Mouse (Mus musculus) heart, embryonic 14.5 days (tissue): ENCODE data around the gene Zfp992. TPM values are rescaled to one million over a fixed set of nuclear protein-coding genes. Genes with fewer than 3 reads are reported as not detected.
"Not testable (repeated sequence)": the region's sequence is repeated elsewhere in the genome, so short reads cannot be mapped to it uniquely, and the experiment has no call there.

ENCODE experiments used
- ATAC-seq: fragments of 200-750 bp; cut with Nextera tagmentation; 2 replicates; pipeline ENCODE4 v1.8.0; 2017; ENCODE audit warnings: low read depth, moderate TSS enrichment; ENCODE audit not compliant: insufficient number of reproducible peaks, insufficient read depth, low FRiP score
- H3K27ac ChIP-seq, 2 experiments: fragments of 200-500 bp in 1 of 2; fragments of 300-500 bp in 1 of 2; sonication (generic) in 1 of 2; replicated peaks in 1 of 2; 2 replicates each; pipeline ENCODE4 v1.5.1; 2012 to 2014; ENCODE audit warnings: low read depth in 2 of 2, low read length in 2 of 2, control low read depth in 1 of 2, mild to moderate bottlenecking in 1 of 2, mixed read lengths in 1 of 2; ENCODE audit not compliant: control insufficient read depth in 1 of 2, insufficient read depth in 1 of 2
- H3K27me3 ChIP-seq: fragments of 300-500 bp; sonication (generic); 2 replicates; pipeline ENCODE4 v1.6.1; 2014; ENCODE audit warnings: mild to moderate bottlenecking, low read length, control low read depth; ENCODE audit not compliant: control insufficient read depth, insufficient read depth
- H3K36me3 ChIP-seq: fragments of 300-500 bp; sonication (generic); 2 replicates; pipeline ENCODE4 v1.6.1; 2014; ENCODE audit warnings: mild to moderate bottlenecking, control low read depth, low read length, mixed read lengths; ENCODE audit not compliant: control insufficient read depth, insufficient read depth
- H3K4me1 ChIP-seq, 2 experiments: fragments of 200-500 bp in 1 of 2; fragments of 300-500 bp in 1 of 2; sonication (generic) in 1 of 2; 2 replicates each; pipeline ENCODE4 v1.6.1; 2012 to 2014; ENCODE audit warnings: low read length in 2 of 2, control low read depth in 1 of 2, mixed read lengths in 1 of 2; ENCODE audit not compliant: control insufficient read depth in 2 of 2, insufficient read depth in 2 of 2
- H3K4me2 ChIP-seq: fragments of 300-500 bp; sonication (generic); 2 replicates; pipeline ENCODE4 v1.6.1; 2014; ENCODE audit warnings: mild to moderate bottlenecking, low read length
- H3K4me3 ChIP-seq, 2 experiments: fragments of 200-500 bp in 1 of 2; fragments of 300-500 bp in 1 of 2; sonication (generic) in 1 of 2; 2 replicates each; pipeline ENCODE4 v1.5.1; 2012 to 2014; ENCODE audit warnings: low read length in 2 of 2, mild to moderate bottlenecking in 2 of 2, control low read depth in 1 of 2, low read depth in 1 of 2, moderate library complexity in 1 of 2; ENCODE audit not compliant: control insufficient read depth in 1 of 2, insufficient read depth in 1 of 2
- H3K9ac ChIP-seq: fragments of 300-500 bp; sonication (generic); 2 replicates; pipeline ENCODE4 v1.6.1; 2014; ENCODE audit warnings: mild to moderate bottlenecking, low read length
- H3K9me3 ChIP-seq: fragments of 300-500 bp; sonication (generic); 2 replicates; pipeline ENCODE4 v1.6.1; 2016; ENCODE audit warnings: low read length, control low read depth; ENCODE audit not compliant: control insufficient read depth
- WGBS: fragments of 180-500 bp; shearing (Covaris S2); extraction: QIAGEN DNeasy Blood & Tissue Kit; methylation state at CpG from one replicate; pipeline ENCODE4 v1.1.7; 2014; 5-methylcytosine and 5-hydroxymethylcytosine counted together
- polyA plus RNA-seq: library from polyadenylated mRNA; unstranded; fragments of >200 nt; fragmentation: Nextera tagmentation; extraction: Ambion mirVana; gene quantifications from 2 replicates; pipeline ENCODE4 v1.2.1, GENCODE M21; 2014

Zfp992 gene
- polyA plus RNA-seq, 1 experiment from 2014 or later, result 4.4 TPM

DNA sequence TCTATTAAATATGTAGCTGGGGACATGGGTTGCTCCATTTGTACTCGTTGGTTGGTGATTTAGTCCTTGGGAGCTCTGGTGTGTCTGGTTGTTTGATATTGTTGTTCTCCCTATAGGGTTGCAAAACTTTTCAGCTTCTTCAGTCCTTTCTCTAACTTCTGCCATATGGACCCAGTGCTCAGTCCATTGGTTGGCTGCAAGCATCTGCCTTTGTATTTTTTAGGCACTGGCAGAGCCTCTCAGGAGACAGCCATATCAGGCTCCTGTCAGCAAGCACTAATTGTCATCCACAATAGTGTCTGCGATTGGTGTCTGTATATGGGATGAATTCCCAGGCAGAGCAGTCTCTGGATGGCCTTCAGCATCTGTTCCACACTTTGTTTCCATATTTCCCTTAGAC is 1.8 kb upstream of the Zfp992 start:
- not testable (repeated sequence) for H3K4me2 ChIP-seq, H3K9ac ChIP-seq, ATAC-seq, H3K4me1 ChIP-seq, H3K27me3 ChIP-seq, H3K36me3 ChIP-seq, H3K27ac ChIP-seq, H3K4me3 ChIP-seq
- 74% methylated on average over 2 of the region's 2 CpGs for WGBS
- H3K9me3 ChIP-seq, result peaks cover 38% of the 10 kb centered on the region

- not testable (repeated sequence) for H3K36me3 ChIP-seq
- WGBS, result 81% methylated on average over 5 of the region's 5 CpGs
Observed at GRCm38 (mm10) chr4:146449711-146450110, 888 bp downstream of the Zfp992 start.

DNA sequence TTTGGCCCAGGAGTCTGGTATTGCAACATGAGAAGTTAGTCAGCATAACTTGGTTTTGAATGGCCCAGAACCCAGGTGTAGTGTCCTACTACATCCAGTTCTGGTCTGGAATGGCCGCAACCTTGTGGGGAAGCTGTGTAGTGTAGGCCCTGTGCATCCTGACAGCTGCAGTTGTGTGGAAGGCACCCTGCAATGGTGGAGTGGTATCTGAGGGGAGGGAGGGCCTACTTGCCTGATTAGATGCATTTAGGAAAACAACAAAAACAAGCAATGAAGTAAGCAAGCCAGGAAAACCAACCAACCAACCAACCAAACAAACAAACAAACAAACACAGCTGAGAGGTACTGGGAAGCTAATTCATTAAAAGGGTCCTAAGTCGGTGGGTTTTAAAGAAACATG is 3.8 kb downstream of the Zfp992 start:
- not testable (repeated sequence) for H3K4me1 ChIP-seq, H3K4me2 ChIP-seq, H3K27me3 ChIP-seq, H3K27ac ChIP-seq, H3K4me3 ChIP-seq, ATAC-seq, H3K9ac ChIP-seq, H3K36me3 ChIP-seq
- peaks cover 59% of the 10 kb centered on the region for H3K9me3 ChIP-seq
- WGBS, result 70% methylated on average over 2 of the region's 2 CpGs

More at GRCm38 (mm10) chr4:146449711-146450110, 888 bp downstream of the Zfp992 start:
- H3K9me3 ChIP-seq, result peaks cover 43% of the 10 kb centered on the region
- H3K9ac ChIP-seq, H3K27me3 ChIP-seq, H3K4me2 ChIP-seq, H3K4me1 ChIP-seq, H3K27ac ChIP-seq, H3K4me3 ChIP-seq, ATAC-seq: not testable (repeated sequence)

DNA sequence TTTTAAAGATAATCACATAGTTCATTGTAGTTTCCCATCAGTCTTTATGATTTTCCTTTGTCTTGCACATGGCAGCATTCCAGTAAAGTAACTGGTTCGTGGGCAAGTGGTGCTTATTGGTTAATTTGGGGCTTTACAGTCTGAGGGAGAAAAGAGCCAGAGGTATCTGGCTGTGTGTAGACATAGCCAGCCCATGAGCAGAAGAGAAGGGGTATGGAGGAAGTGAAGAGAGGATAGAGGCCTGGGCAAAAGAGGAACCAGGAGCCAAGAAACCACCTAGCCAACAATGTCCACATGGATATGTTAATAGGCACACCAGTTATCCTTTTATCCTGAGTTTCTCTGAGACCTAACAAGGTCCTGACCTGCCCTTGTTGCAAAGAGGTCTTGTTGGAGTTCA is 5.3 kb downstream of the Zfp992 start:
- not testable (repeated sequence) for H3K4me1 ChIP-seq, H3K4me2 ChIP-seq, H3K9ac ChIP-seq, H3K27ac ChIP-seq, H3K4me3 ChIP-seq, ATAC-seq, H3K36me3 ChIP-seq, H3K27me3 ChIP-seq
- H3K9me3 ChIP-seq, result peaks cover 59% of the 10 kb centered on the region
- WGBS, result 56% methylated on average over 1 of the region's 1 CpGs

- 0 out of 2 replicates have a peak, but pooled peaks have one; percentile 8 for ATAC-seq
- no peak overlapping the region for H3K27ac ChIP-seq
- 39% methylated on average over 2 of the region's 2 CpGs for WGBS
- no peaks in the 10 kb centered on the region for H3K36me3 ChIP-seq
- H3K27me3 ChIP-seq, result no peaks in the 10 kb centered on the region
- no peak overlapping the region for H3K9ac ChIP-seq
- H3K4me3 ChIP-seq, result no peak overlapping the region
- no peaks in the 10 kb centered on the region for H3K4me1 ChIP-seq
- H3K4me2 ChIP-seq, result no peak overlapping the region
- peaks cover 55% of the 10 kb centered on the region for H3K9me3 ChIP-seq
Observed at GRCm38 (mm10) chr4:146454896-146455295, 6.1 kb downstream of the Zfp992 start.

DNA sequence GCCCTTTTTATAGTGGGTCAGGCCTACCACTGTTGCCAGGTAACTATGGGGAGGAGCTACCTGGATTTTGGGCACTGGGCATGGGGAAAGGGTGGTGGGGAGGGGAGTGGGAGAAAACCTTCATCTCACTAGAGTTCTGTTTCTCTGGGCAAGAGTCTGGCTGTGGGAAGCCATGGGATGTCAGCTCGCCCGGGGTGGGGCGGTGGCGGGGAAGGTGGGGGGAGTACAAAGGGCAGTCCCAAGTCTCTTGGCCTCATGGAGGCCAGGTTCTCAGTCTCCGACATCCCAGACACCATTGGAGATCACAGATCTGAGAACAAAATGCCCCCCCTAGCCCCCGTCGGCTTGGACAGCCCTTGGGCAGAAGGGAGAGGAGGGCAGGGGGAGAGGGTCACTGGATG is 6.5 kb downstream of the Zfp992 start:
- Histone ChIP-seq H3K9ac (no peak overlapping the region), H3K27ac (no peak overlapping the region), H3K4me1 (no peaks in the 10 kb centered on the region), H3K36me3 (no peaks in the 10 kb centered on the region), H3K4me3 (no peak overlapping the region), H3K4me2 (no peak overlapping the region), H3K27me3 (no peaks in the 10 kb centered on the region), H3K9me3 (peaks cover 52% of the 10 kb centered on the region)
- ATAC-seq, result peak; percentile 12; the same call in 1 of the 2 replicates
- 87% methylated on average over 7 of the region's 7 CpGs for WGBS

DNA sequence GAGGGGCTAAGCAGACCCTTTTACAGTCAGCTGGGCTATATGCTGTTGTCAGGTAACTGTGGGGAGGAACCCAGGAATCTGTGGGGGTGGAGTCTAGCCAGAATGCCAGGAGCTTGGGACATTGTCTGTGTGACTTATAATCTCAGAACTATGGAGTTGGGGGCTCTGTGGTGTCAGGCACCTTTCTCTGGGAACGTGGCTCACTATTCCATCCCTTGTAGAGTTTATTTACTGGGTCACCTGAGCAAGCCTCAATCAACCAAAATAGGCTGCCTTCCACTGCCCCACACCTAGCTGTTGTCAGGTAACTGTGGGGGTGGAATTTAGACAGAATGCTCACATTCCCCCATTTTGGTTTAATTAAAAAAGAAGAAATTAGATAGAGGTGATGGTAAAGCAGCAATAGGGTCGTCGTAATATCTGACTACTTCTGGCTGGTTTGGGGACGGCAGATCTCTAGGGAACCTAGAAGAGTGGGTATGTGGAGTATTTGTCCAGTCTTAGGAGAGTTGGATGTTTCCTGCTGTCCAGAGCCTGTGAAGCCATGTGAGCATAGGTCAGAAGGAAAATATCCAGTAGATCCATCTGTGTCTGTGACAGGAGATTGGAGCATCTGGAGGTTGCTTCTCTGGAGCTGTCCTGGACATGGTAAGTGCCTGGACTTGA is 7.4 kb downstream of the Zfp992 start:
- Histone ChIP-seq H3K4me3 (no peak overlapping the region), H3K9ac (no peak overlapping the region), H3K4me1 (no peaks in the 10 kb centered on the region), H3K27ac (no peak overlapping the region), H3K9me3 (peaks cover 55% of the 10 kb centered on the region), H3K36me3 (no peaks in the 10 kb centered on the region), H3K4me2 (no peak overlapping the region), H3K27me3 (no peaks in the 10 kb centered on the region)
- no peak for ATAC-seq
- WGBS, result 70% methylated on average over 4 of the region's 4 CpGs

DNA sequence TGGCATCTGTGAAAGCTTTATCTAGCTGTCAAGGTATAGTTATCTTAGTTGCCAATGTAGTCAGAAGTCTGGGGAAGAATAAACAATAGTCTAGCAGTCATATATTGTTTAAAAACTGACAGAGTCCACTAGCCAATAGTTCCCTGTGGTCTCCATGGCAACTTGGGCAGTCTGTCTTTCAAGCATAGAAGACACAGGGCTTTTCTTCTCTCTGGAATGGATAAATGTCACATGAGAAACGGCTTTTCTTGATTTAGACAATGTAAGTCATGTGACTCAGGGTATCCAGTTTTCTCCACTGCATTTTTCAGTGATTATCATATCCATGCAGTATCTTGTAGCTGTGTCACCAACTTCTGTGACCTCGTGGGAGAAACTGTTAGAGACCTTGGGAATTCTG is 8.3 kb downstream of the Zfp992 start:
- WGBS, result 60% methylated on average over 2 of the region's 2 CpGs
- Histone ChIP-seq H3K4me2 (no peak overlapping the region), H3K27ac (no peak overlapping the region), H3K9ac (no peak overlapping the region), H3K4me1 (no peaks in the 10 kb centered on the region), H3K4me3 (no peak overlapping the region), H3K9me3 (peaks cover 55% of the 10 kb centered on the region), H3K36me3 (no peaks in the 10 kb centered on the region), H3K27me3 (no peaks in the 10 kb centered on the region)
- no peak for ATAC-seq
